Mouse (Mus musculus): ENCODE measurements around the gene Amigo1.

- no peak for TF ChIP-seq CTCF (IDR thresholded peaks at IDR 0.05; ENCODE audit: low read depth, low read length)
- TF ChIP-seq POLR2A (IDR thresholded peaks at IDR 0.05; ENCODE audit: borderline replicate concordance, low read depth, low read length), result no peak
These were observed 31.5 kb upstream of the Amigo1 start, which contains the start of gene Gpr61 for GRCm38 (mm10) chr3:108154656-108155055.

Measured in bone marrow macrophage, adult 2 months (primary cell).